Mouse (Mus musculus) yolk sac, embryonic 10.5 days (tissue): ENCODE data around the gene Gm43738.
"Not testable (repeated sequence)": the region's sequence is repeated elsewhere in the genome, so short reads cannot be mapped to it uniquely, and the experiment has no call there.

Source experiments
- DNase-seq: peaks from one replicate; pipeline ENCODE4 v3.0.0-alpha.2; 2017; ENCODE audit warnings: low spot score

Gene Gm43738

DNA sequence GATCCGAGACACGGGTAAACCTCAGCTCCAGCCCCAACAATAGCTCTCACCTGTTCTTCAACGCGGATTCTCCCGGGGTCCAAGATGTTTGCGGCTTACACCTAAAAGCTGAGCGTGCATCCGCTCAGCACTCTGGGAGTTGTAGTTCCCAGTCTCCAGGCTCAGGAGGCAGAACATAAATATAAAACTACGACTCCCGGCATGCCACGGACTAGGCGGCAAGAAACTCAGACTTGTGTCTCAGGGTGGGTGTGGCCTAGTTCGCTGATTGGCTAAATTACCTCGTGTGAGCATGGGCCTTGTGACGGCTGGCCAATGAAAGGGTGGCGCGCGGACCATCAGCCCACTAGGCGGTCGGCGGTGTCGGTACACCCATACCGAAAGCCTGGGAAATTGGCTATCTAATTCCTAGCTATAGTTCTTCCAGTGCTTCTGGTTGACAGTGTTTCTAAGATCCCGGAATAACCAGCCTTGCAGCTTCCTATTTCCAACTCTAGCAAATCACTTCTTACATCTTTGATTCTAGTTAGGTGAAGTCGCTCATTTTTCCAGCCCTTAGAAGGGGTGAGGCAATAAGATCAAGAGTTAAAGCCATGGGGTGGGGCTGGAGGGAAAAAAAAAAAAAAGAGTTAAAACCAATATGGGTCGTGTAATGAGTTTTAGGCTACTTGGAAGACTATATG lies 1.1 kb upstream of the Gm43738 start, which contains the start of gene Fdps:
Fdps (minus strand) TSS at position 148 of the 683 bp plus-strand sequence.
- peak; percentile 98 for DNase-seq

GRCm38 (mm10) chr3:89101459-89101811 lies 536 bp upstream of the Gm43738 start:
- no peak for DNase-seq

DNA sequence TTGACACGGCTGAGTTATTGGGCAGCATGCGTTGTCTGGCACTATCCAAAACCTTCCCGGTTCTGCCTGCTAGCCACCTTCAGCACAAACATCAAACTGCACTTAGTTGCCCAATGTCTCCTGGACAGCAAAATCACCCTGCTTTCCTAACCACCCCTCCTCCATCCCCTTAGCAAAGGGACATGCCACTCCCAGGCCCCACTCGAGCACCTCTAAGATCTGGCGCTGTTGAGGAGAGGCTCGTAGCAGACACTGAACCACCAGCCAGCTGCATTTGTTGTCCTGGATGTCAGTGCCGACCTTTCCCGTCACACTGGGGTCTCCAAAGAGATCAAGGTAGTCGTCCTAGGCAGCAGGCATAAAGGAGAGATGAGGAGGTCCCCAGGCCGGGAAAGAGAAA lies 6.9 kb downstream of the Gm43738 start:
- DNase-seq, result no peak

DNA sequence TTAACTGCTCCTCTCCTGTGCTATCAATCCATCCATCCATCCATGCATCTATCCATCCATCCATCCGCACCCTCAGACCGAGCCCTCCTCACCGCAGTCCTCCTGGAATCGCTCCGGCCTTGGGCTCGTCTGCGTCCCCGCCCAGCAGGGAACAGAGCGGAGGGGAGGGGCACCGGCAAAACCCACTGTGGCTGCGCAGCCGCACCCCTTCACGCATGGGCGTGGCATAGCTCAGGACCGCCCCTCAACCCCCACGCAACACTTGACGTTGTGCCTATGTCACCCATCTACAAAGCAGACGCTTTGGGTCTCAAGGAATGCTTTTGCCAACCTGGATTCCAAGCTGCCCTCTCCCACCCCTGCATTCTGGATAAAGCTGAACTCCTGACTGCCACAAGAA lies 7.7 kb downstream of the Gm43738 start, which contains the start of gene Rusc1:
Rusc1 (minus strand) TSS at position 137 of the 400 bp plus-strand sequence.
- peak; percentile 68 for DNase-seq

GRCm38 (mm10) chr3:89092509-89093090 lies 8.3 kb downstream of the Gm43738 start:
- DNase-seq, result no peak

DNA sequence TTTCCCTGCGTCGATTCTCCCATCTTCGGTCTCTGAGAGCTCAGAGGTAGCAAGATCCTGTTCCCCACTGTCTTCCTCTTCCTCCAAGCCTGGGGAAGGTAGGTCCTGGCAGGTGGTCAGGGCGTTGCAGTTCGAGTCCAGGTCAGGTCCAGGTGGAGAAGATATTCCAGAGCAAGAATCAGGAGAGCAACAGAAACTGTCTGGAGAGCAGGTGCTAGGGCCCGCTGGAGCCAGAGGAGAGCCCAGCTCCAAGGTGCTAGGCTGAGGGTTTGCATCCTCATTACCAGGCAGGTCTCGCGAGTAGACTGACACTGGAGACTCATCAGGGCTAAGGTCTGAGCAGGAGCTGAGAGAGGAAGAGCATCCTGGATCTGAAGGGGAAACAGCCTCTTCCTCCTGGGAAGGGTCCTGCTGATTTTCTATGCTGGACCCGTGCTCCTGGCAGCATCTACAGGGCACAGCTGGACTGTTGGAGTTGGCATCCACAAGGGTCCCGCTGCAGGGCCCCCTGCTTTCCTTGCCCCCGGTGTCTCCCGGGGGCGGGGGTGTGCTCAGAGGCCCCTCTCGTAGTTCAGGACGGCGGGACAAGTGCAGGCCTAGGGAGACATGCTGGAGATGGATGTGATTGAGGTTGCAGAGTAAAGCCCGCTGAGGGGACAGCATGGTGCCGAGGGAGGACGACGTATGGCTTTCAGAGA lies 8.9 kb downstream of the Gm43738 start:
- DNase-seq, result peak; percentile 11

DNA sequence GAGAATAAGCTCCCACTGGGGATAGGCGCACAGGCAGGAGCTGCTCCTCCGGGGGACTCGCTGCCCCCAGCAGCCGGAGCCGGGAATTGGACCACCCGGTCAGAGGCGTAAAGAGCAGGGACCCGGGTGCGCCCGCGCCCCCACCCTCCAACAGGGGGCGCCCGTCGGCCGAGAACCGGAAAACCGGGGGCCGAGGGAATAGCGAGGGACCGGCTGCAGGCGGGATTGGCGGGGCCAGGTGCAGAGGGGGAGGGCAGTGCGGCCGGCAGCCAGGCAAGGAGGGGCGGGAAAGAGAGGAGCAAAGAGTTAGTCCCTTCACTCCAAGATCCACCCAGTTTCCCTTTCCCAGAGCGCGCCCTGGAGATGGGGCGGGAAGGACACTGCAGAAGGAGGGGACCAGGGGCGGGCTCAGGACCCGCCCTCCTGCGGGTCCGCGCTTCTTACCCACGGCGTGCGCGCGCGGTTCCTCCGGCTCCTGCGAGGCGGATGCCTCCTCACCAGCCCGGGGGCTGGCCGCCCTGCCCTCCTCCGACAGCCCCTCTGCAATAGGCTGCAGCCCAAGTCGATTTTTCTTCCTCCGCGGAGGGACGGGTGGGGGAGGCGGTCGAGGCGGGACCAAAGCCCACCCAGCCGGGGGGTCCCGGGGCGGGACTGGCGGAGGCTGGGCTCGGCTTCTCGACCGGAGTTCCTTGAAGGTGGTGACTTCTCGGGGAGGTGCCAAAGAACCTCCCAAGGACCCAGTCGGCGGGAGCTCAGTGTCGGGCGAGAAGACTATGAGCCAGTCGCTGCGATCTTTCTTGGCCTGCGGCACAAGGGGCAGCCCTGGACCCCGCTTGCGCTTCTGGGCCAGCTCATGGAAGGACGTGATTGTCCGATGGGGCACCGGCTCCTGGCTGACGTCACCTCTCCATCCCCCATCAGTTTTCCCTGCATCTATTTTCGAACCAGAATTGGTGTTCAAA lies 9.9 kb downstream of the Gm43738 start:
- peak; percentile 92 for DNase-seq

GRCm38 (mm10) chr3:89089882-89090591 lies 10.9 kb downstream of the Gm43738 start:
- DNase-seq, result peak; percentile 91

DNA sequence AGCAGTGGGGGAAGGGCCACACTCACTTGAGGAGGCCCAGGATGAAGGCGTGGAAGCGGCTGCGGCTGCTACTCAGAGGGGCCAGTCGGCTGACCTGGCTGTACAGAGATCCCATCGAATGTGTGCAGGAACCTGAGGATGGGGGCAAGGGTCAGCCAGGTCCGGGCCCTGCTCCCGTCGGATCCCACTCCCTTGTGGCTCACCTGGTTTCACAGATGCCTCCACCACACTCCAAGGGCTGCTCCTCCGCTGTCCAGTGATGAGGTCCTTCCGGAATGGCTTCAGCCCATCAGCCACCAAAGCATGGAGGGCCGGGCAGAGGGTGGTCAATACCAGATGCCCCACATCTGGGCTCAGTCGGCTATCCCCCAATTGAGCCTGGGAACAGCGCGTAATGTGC lies 11.9 kb downstream of the Gm43738 start:
- peak; percentile 49 for DNase-seq

- peak; percentile 58 for DNase-seq
Observed at GRCm38 (mm10) chr3:89087338-89088110, 13.4 kb downstream of the Gm43738 start.

DNA sequence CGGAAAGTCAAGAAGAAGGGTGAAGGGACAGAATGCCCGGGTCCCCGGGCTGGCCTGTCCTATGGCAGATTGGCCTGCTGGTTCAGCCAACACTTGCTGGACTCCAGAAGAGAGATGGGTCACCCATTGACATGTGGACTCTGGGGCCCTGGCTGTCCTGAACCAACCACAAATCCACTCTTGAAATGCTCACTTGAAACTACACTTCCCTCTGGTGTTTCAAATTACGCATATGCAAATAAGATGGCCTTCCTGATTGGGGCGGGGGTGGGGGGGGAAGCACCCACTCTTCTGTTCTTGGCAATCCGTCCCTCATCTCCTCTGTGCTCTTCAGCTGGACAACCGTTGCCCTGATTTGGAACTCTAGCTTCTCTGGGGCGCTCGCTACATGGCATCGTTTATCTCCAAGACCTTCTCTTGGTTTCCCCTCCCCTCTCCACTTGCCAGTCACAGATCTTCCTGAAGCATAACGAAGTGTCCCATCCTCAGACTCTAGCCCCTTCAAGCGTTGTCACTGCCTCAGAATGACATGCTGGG lies 16.2 kb downstream of the Gm43738 start:
- no peak for DNase-seq

GRCm38 (mm10) chr3:89084133-89084532 lies 16.8 kb downstream of the Gm43738 start:
- no peak for DNase-seq

DNA sequence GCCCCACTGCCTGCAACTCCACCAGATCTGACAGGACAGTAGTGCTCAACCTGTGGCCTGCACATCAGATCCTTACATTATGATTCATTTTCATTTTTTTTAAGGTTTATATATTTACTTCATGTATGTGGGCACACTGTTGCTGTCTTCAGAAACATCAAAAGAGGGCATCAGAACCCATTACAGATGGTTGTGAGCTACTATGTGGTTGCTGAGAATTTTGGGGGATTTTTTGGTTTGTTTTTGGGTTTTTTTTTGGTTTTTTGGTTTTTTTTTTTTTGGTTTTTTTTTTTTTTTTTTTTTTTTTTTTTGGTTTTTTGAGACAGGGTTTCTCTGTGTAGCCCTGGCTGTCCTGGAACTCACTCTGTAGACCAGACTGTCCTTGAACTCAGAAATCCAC lies 18.6 kb downstream of the Gm43738 start:
- not testable (repeated sequence) for DNase-seq

- DNase-seq, result no peak
Observed at GRCm38 (mm10) chr3:89077383-89077782, 23.5 kb downstream of the Gm43738 start.

GRCm38 (mm10) chr3:89067265-89067664 lies 33.6 kb downstream of the Gm43738 start:
- DNase-seq, result no peak

DNA sequence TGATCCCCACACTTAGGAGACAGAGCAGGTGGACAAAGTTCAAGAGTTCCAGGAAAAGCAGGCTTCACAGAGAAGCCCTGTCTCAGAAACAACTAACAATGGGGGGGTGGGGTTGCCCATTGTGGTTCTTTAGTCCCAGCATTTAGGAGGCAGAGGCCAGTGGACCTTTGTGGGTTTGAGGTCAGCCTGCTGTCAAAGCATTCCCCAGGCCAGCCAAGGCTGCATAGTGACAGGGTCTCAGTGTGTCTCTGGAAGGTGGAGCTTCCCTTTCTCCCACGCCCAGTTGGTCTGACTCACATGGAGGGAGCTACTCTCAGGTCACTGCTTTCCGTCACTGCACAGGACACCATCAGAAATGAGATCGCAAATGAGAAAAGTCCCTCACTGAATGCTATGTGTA lies 39.2 kb downstream of the Gm43738 start:
- peak; percentile 43 for DNase-seq

- DNase-seq, result peak; percentile 11
Observed at GRCm38 (mm10) chr3:89058783-89059182, 42.1 kb downstream of the Gm43738 start.

GRCm38 (mm10) chr3:89058361-89058760 lies 42.5 kb downstream of the Gm43738 start:
- no peak for DNase-seq

DNA sequence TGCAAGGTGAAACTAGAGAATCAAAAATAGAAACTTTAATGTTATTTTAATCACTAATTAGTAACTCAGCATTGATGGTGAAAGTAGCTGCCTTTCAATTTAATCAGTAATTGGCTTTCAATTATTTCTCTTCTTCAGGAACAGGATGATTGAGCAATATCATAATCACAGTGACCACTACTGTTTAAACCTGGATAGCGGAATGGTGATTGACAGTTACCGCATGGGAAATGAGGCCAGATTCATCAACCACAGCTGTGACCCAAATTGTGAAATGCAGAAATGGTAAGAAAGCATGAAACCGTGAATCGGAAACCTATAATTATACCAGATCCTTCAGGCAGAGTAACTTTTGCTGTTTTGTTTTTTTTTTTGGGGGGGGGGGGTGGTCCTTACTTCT lies 57.5 kb downstream of the Gm43738 start:
- no peak for DNase-seq
